In the genomic region with DNA sequence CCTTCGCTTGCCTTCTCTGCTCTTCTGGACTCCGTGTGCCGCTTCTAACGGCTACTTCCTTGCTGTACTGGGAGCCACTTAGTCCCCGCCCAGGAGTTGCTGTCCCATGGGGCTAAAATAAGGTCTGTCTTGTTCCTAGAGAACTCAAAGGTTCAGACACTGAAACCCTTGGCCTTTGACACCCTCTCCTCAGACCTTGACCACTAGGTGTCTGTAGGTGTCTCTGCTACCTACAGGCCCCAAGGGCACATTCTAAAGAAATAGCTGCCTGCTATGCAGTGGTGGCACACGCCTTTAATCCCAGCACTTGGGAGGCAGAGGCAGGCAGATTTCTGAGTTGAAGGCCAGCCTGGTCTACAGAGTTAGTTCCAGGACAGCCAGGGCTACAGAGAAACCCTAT, we compare ENCODE assay signal across 21 mouse cellular contexts.
A peak's percentile ranks its signal among the peaks of the same experiment; 100 is the strongest.
DNase-seq lines count a peak whose midpoint lies in the region; ATAC-seq lines count a peak whose summit lies in the region.
"Had no signal": no experiment of that assay in that cellular context is flagged by ENCODE, and none has a peak within 500 bp of the region (broad histone marks: within the 10 kb centered on the region; RNA-seq: fewer than 3 reads in every experiment).

No protein-coding gene starts in this region.

- no peaks in the 10 kb centered on the region for H3K9me3 ChIP-seq in limb, embryonic 10.5 days (replicated peaks)
- no peaks in the 10 kb centered on the region for H3K9me3 ChIP-seq in kidney, embryonic 15.5 days (replicated peaks)
- H3K9me3 ChIP-seq: embryonic facial prominence, embryonic 10.5 days; embryonic facial prominence, embryonic 12.5 days; forebrain, embryonic 13.5 days; forebrain, embryonic 15.5 days; G1E had no signal

- no peak overlapping the region for H3K4me3 ChIP-seq in limb, embryonic 10.5 days
- no peak overlapping the region for H3K4me3 ChIP-seq in kidney, embryonic 15.5 days (replicated peaks)
- H3K4me3 ChIP-seq: embryonic facial prominence, embryonic 10.5 days; embryonic facial prominence, embryonic 12.5 days; forebrain, embryonic 13.5 days; forebrain, embryonic 15.5 days had no signal

- DNase-seq in R1 (ENCODE audit: low read depth, low spot score): peak; percentile 63
- no peak for DNase-seq in limb, embryonic 10.5 days (ENCODE audit: low spot score)
- DNase-seq in spleen, postnatal 10 days (ENCODE audit: low spot score in 2 of 2): no peak
- DNase-seq in kidney, adult 11 months: no peak
- DNase-seq: adrenal gland, adult 8-10 months; adrenal gland, postnatal 14 days; adrenal gland, postnatal 36 days; cerebellum, adult 11-12 months; cerebellum, adult 2 months; cerebellum, adult 9-10 months; cerebellum, postnatal 10 days; cerebellum, postnatal 25 days; forebrain, postnatal 0 days had no signal

- no peak for ATAC-seq in kidney, embryonic 15.5 days (replicated peaks; ENCODE audit: low FRiP score)
- ATAC-seq: activated CD4-positive, CD25-positive, alpha-beta regulatory T cell, adult 4 months; forebrain, embryonic 13.5 days; forebrain, embryonic 15.5 days; forebrain, postnatal 0 days; Patski had no signal

- H3K27me3 ChIP-seq in limb, embryonic 10.5 days (ENCODE audit: low read depth, poor library complexity, severe bottlenecking): no peaks in the 10 kb centered on the region
- H3K27me3 ChIP-seq in kidney, embryonic 15.5 days: no peaks in the 10 kb centered on the region
- H3K27me3 ChIP-seq: embryonic facial prominence, embryonic 12.5 days; forebrain, embryonic 13.5 days; forebrain, embryonic 15.5 days; Patski had no signal

- WGBS in limb, embryonic 10.5 days: 92% methylated on average over 6 of the region's 6 CpGs
- WGBS in kidney, embryonic 15.5 days: 87% methylated on average over 6 of the region's 6 CpGs

- 0 out of 2 replicates have a peak overlapping the region, but pooled peaks have one; percentile 61 for H3K27ac ChIP-seq in limb, embryonic 10.5 days
- H3K27ac ChIP-seq in kidney, embryonic 15.5 days: no peak overlapping the region
- H3K27ac ChIP-seq: embryonic facial prominence, embryonic 10.5 days; embryonic facial prominence, embryonic 12.5 days; forebrain, embryonic 13.5 days; forebrain, embryonic 15.5 days had no signal

- H3K4me1 ChIP-seq in limb, embryonic 10.5 days: peaks cover 39% of the 10 kb centered on the region
- H3K4me1 ChIP-seq in kidney, embryonic 15.5 days: peaks cover 24% of the 10 kb centered on the region
- H3K4me1 ChIP-seq: forebrain, embryonic 13.5 days; forebrain, embryonic 15.5 days had no signal

- peaks cover 29% of the 10 kb centered on the region for H3K36me3 ChIP-seq in limb, embryonic 10.5 days
- 0 out of 2 replicates have a peak, but pooled peaks cover 8% of the 10 kb centered on the region for H3K36me3 ChIP-seq in kidney, embryonic 15.5 days
- H3K36me3 ChIP-seq: embryonic facial prominence, embryonic 12.5 days had no signal

- H3K9ac ChIP-seq in kidney, embryonic 15.5 days: no peak overlapping the region
- H3K9ac ChIP-seq: embryonic facial prominence, embryonic 12.5 days; forebrain, embryonic 13.5 days; forebrain, embryonic 15.5 days; forebrain, postnatal 0 days had no signal

- no peak overlapping the region for H3K4me2 ChIP-seq in kidney, embryonic 15.5 days
- H3K4me2 ChIP-seq: embryonic facial prominence, embryonic 12.5 days; forebrain, embryonic 13.5 days; forebrain, embryonic 15.5 days had no signal
